Mouse (Mus musculus): ENCODE measurements at regions not wholly inside any gene's neighbourhood (a gene's known extent, or its start where the extent isn't known, plus 50 kb on each side); places are given as distances from the start of the nearest gene placed in this dataset.

DNA sequence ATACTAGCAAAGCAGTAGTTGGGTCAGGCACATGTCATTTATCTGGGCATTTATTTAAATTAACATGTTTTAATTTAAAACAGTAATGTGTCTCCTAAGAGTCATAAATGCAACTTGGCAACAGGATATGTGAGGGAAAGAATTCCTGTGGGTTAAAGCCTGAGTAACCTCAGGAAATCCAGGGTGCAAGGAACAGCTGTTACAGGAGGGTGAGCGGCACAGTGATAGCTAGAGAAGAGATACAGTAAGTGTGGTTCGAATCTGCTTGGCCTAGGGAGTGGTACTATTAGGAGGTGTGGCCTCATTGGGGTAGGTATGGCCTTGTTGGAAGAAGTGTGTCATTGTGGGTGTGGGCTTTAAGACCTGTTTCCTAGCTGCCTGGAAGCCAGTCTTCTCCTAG, 66.3 kb upstream of the Slc30a5 start:
- TF ChIP-seq POLR2A (IDR thresholded peaks at IDR 0.05; ENCODE audit: low read depth, low read length) (no peak), CTCF (IDR thresholded peaks at IDR 0.05; ENCODE audit: extremely low read depth, insufficient read depth, insufficient read length, insufficient replicate concordance) (no peak)

All from spleen, adult 2 months (tissue).